9 mouse cellular contexts compared by ENCODE assay signal in the genomic region with DNA sequence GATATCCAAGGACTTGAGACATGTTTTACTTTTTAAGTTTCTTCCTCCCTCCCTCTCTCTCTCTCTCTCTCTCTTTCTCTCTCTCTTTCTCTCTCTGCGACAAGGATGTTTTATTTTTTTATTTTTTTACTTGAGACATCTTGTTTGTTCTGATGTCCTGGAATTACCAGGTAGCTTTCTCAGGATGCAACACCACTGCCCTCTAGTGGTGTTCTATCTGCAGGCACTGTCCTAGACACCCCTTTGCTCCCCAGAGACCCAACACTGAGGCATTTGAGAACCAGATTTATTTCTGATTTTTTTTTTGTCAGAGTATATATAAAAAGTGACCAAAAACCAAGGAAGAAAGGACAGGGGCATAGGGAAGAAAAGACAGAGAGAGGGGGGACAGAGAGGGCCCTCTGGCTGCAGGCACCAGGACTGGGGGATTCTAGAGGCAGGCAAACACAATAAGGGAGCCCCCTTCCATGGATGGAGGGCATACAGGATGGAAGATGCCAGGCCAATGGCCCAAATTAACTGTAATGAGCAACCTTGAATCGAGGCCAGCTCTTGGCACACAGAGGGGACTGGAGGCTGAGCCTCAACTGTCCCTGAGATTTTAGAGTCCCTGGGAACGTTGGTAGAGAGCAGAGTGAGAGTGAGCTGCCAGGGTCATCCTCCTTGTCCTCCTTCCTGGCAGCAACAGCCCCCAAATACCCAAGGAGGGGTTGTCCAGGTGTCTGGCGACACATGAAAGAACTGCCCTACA. TPM values are rescaled to one million over a fixed set of nuclear protein-coding genes. Genes with fewer than 3 reads are reported as not detected.
A peak's percentile ranks its signal among the peaks of the same experiment; 100 is the strongest.
DNase-seq lines count a peak whose midpoint lies in the region; ATAC-seq and TF ChIP-seq lines count a peak whose summit lies in the region.
"Had no signal": no experiment of that assay in that cellular context is flagged by ENCODE, and none has a peak within 500 bp of the region (broad histone marks: within the 10 kb centered on the region; RNA-seq: fewer than 3 reads in every experiment).

No protein-coding gene starts in this region.

- intact Hi-C loops in left cerebral cortex, postnatal 4 days (cut with DNase I), result no loop called here

- no peak for TF ChIP-seq POLR2A in small intestine, adult 2 months (IDR thresholded peaks at IDR 0.05; ENCODE audit: low read depth, low read length)

- DNase-seq in forebrain, embryonic 11.5 days (ENCODE audit: low spot score), result peak; percentile 50
- DNase-seq in left cerebral cortex, postnatal 4 days, result peak; percentile 50
- DNase-seq in left cerebral cortex, adult 18-20 months (ENCODE audit: low spot score in 2 of 2), result no peak
- peak; percentile 54 for DNase-seq in R1 (ENCODE audit: low read depth, low spot score)
- peak; percentile 65 for DNase-seq in embryo, embryonic 11 days
- DNase-seq in ovary, postnatal 14 days (ENCODE audit: low spot score), result no peak

- H3K27ac ChIP-seq in forebrain, embryonic 11.5 days (ENCODE audit: low read depth, low read length), result no peak overlapping the region
- no peak overlapping the region for H3K27ac ChIP-seq in forebrain, embryonic 15.5 days (replicated peaks)
- no peak overlapping the region for H3K27ac ChIP-seq in small intestine, adult 2 months (ENCODE audit: insufficient read depth, low read depth, low read length)
- H3K27ac ChIP-seq: stomach, embryonic 15.5 days had no signal

- H3K4me1 ChIP-seq in forebrain, embryonic 11.5 days (replicated peaks; ENCODE audit: control insufficient read depth, insufficient read depth, low read length), result peaks cover 7% of the 10 kb centered on the region; the same call in 1 of the 2 replicates
- H3K4me1 ChIP-seq in forebrain, embryonic 15.5 days, result peaks cover 44% of the 10 kb centered on the region
- H3K4me1 ChIP-seq in small intestine, adult 2 months (ENCODE audit: control insufficient read depth, insufficient read depth, insufficient read length, low read length), result peaks cover 3% of the 10 kb centered on the region; the same call in 1 of the 2 replicates

- H3K9me3 ChIP-seq in forebrain, embryonic 11.5 days (ENCODE audit: control insufficient read depth, low read length), result no peaks in the 10 kb centered on the region
- no peaks in the 10 kb centered on the region for H3K9me3 ChIP-seq in forebrain, embryonic 15.5 days
- H3K9me3 ChIP-seq: stomach, embryonic 15.5 days had no signal

- H3K9ac ChIP-seq in forebrain, embryonic 11.5 days (ENCODE audit: low read length), result no peak overlapping the region
- H3K9ac ChIP-seq in forebrain, embryonic 15.5 days (replicated peaks), result no peak overlapping the region
- H3K9ac ChIP-seq: stomach, embryonic 15.5 days had no signal

- peak; percentile 58; the same call in 1 of the 2 replicates for TF ChIP-seq CTCF in small intestine, adult 2 months (IDR thresholded peaks at IDR 0.05; ENCODE audit: extremely low read depth, insufficient read length, insufficient replicate concordance, low read depth, low read length)

- no peak overlapping the region for H3K4me3 ChIP-seq in forebrain, embryonic 11.5 days (ENCODE audit: low read depth, low read length)
- H3K4me3 ChIP-seq in forebrain, embryonic 15.5 days, result no peak overlapping the region
- no peak overlapping the region for H3K4me3 ChIP-seq in small intestine, adult 2 months (ENCODE audit: low read depth, low read length)
- H3K4me3 ChIP-seq: stomach, embryonic 15.5 days had no signal

- WGBS in forebrain, embryonic 11.5 days, result 81% methylated on average over 4 of the region's 4 CpGs
- WGBS in forebrain, embryonic 15.5 days, result 64% methylated on average over 4 of the region's 4 CpGs
- WGBS in small intestine, adult 2 months, result 74% methylated on average over 4 of the region's 4 CpGs

- H3K4me2 ChIP-seq in forebrain, embryonic 11.5 days (ENCODE audit: low read depth, low read length, severe bottlenecking), result no peak overlapping the region
- H3K4me2 ChIP-seq in forebrain, embryonic 15.5 days (replicated peaks), result no peak overlapping the region
- H3K4me2 ChIP-seq: stomach, embryonic 15.5 days had no signal

- no peak for ATAC-seq in forebrain, embryonic 11.5 days (replicated peaks; ENCODE audit: low FRiP score)
- ATAC-seq in forebrain, embryonic 15.5 days (replicated peaks), result no peak

- H3K36me3 ChIP-seq in forebrain, embryonic 11.5 days (ENCODE audit: control insufficient read depth, insufficient read depth, low read length), result peaks cover 2% of the 10 kb centered on the region; the same call in 1 of the 2 replicates
- H3K36me3 ChIP-seq in forebrain, embryonic 15.5 days, result peaks cover 8% of the 10 kb centered on the region
- peaks cover 3% of the 10 kb centered on the region; the same call in 1 of the 2 replicates for H3K36me3 ChIP-seq in small intestine, adult 2 months (ENCODE audit: control insufficient read depth, insufficient read depth, low read length)

- no peaks in the 10 kb centered on the region for H3K27me3 ChIP-seq in forebrain, embryonic 11.5 days (ENCODE audit: control insufficient read depth, insufficient read depth, low read length)
- H3K27me3 ChIP-seq in forebrain, embryonic 15.5 days, result no peaks in the 10 kb centered on the region
- no peaks in the 10 kb centered on the region for H3K27me3 ChIP-seq in small intestine, adult 2 months (ENCODE audit: control insufficient read depth, insufficient read depth, low read length)

RNA-seq across cellular contexts. Expression of a gene that starts 2.5 kb away (rescaled TPM):
- polyA plus RNA-seq in forebrain, embryonic 11.5 days (2014; fragmentation: Nextera tagmentation; extraction: Ambion mirVana), result 53.7 and 60.7 TPM in 2 replicates
- polyA plus RNA-seq in forebrain, embryonic 15.5 days (2015; fragmentation: Nextera tagmentation; extraction: Ambion mirVana), result 76.5 and 83.7 TPM in 2 replicates
- total RNA-seq in left cerebral cortex, postnatal 4 days (2021), result 100 to 1,000 TPM; 191 to 197 TPM
- 10 to 100 TPM; 70.4 to 77.9 TPM for total RNA-seq in left cerebral cortex, adult 18-20 months (2021)
- 12.7 and 15.7 TPM in 2 replicates for polyA plus RNA-seq in small intestine, adult 2 months (2012; rRNA removed)

RNA-seq across cellular contexts. Expression of a gene that starts 3.5 kb away (rescaled TPM):
- 76.5 and 82.4 TPM in 2 replicates for polyA plus RNA-seq in forebrain, embryonic 11.5 days (2014; fragmentation: Nextera tagmentation; extraction: Ambion mirVana)
- 72.1 and 75.4 TPM in 2 replicates for polyA plus RNA-seq in forebrain, embryonic 15.5 days (2015; fragmentation: Nextera tagmentation; extraction: Ambion mirVana)
- 10 to 100 TPM; 49.7 to 51.6 TPM for total RNA-seq in left cerebral cortex, postnatal 4 days (2021)
- total RNA-seq in left cerebral cortex, adult 18-20 months (2021), result 10 to 100 TPM; 57.5 to 60.3 TPM
- polyA plus RNA-seq in small intestine, adult 2 months (2012; rRNA removed), result 4.9 and 10.4 TPM in 2 replicates

RNA-seq across cellular contexts. Expression of a gene that starts 3.9 kb away (rescaled TPM):
- polyA plus RNA-seq in forebrain, embryonic 11.5 days (2014; fragmentation: Nextera tagmentation; extraction: Ambion mirVana), result 52.0 and 58.5 TPM in 2 replicates
- polyA plus RNA-seq in forebrain, embryonic 15.5 days (2015; fragmentation: Nextera tagmentation; extraction: Ambion mirVana), result 110 and 112 TPM in 2 replicates
- 10 to 100 TPM; 43.7 to 48.7 TPM for total RNA-seq in left cerebral cortex, postnatal 4 days (2021)
- total RNA-seq in left cerebral cortex, adult 18-20 months (2021), result 10 to 100 TPM; 20.8 to 23.5 TPM
- 13.6 and 26.0 TPM in 2 replicates for polyA plus RNA-seq in small intestine, adult 2 months (2012; rRNA removed)

RNA-seq across cellular contexts. Expression of a gene that starts 10.4 kb away (rescaled TPM):
- polyA plus RNA-seq in forebrain, embryonic 11.5 days (2014; fragmentation: Nextera tagmentation; extraction: Ambion mirVana), result 51.0 and 51.5 TPM in 2 replicates
- polyA plus RNA-seq in forebrain, embryonic 15.5 days (2015; fragmentation: Nextera tagmentation; extraction: Ambion mirVana), result 61.0 and 63.8 TPM in 2 replicates
- 10 to 100 TPM; 66.1 to 69.2 TPM for total RNA-seq in left cerebral cortex, postnatal 4 days (2021)
- total RNA-seq in left cerebral cortex, adult 18-20 months (2021), result 10 to 100 TPM; 51.5 to 70.2 TPM
- 96.9 and 149 TPM in 2 replicates for polyA plus RNA-seq in small intestine, adult 2 months (2012; rRNA removed)

Comparison
In these comparisons a context has a peak if more than half of its experiments do, and no peak if none do; other contexts are left out.
1. DNase-seq: peak in forebrain, embryonic 11.5 days (single experiment), left cerebral cortex, postnatal 4 days (single experiment), R1 (single experiment) and embryo, embryonic 11 days (single experiment); none in left cerebral cortex, adult 18-20 months (0 of 2) and ovary, postnatal 14 days (single experiment).